Mouse (Mus musculus): ENCODE results near the gene Topors.
"Not testable (repeated sequence)": the region's sequence is repeated elsewhere in the genome, so short reads cannot be mapped to it uniquely, and the experiment has no call there.

DNA sequence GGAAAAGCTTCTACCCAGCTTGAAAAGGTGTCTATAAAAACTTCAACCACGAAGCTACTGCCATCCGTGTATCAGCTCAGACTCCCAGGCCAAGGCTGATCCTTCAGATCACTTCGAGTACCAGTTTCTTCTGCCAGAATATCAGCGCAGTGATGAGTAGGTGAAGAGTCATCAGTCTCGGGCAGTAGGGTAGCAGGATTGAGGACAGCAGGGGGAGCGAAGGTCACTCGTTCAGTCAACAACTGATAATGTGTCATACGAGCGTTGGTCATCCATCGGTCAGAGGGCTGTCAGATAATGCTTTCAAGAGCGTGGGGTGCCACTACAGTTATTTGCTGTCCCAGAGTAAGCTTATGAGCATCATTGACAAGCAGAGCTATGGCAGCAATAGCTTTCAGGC is 21.9 kb upstream of the Topors start:
- TF ChIP-seq CTCF (conservative IDR thresholded peaks at IDR 0.05; ENCODE audit: low read length); POU5F1 (IDR thresholded peaks at IDR 0.05; ENCODE audit: borderline replicate concordance, low read length): not testable (repeated sequence)
